Comparison of ENCODE assay signal across 26 mouse cellular contexts in genomic region chr7:29475005-29475404, GRCm38 (mm10). TPM values are rescaled to one million over a fixed set of nuclear protein-coding genes. Genes with fewer than 3 reads are reported as not detected.
DNase-seq lines count a peak whose midpoint lies in the region; ATAC-seq and TF ChIP-seq lines count a peak whose summit lies in the region.
"Had no signal": no experiment of that assay in that cellular context is flagged by ENCODE, and none has a peak within 500 bp of the region (broad histone marks: within the 10 kb centered on the region; RNA-seq: fewer than 3 reads in every experiment).

No protein-coding gene starts in this region.

- H3K4me2 ChIP-seq in hindbrain, embryonic 15.5 days, result no peak overlapping the region
- H3K4me2 ChIP-seq in hindbrain, embryonic 12.5 days (replicated peaks), result no peak overlapping the region
- H3K4me2 ChIP-seq: embryonic facial prominence, embryonic 13.5 days; embryonic facial prominence, embryonic 15.5 days; forebrain, embryonic 12.5 days had no signal

- peaks cover 26% of the 10 kb centered on the region for H3K4me1 ChIP-seq in hindbrain, embryonic 15.5 days (replicated peaks)
- peaks cover 12% of the 10 kb centered on the region for H3K4me1 ChIP-seq in hindbrain, embryonic 12.5 days

- no peak for DNase-seq in layer of hippocampus, adult 2 months (ENCODE audit: low spot score in 2 of 2)
- DNase-seq in layer of hippocampus, adult 18-20 months (ENCODE audit: low spot score in 2 of 2), result no peak
- peak; percentile 59 for DNase-seq in ZHBTc4 (ENCODE audit: low read depth, low spot score)
- DNase-seq in urinary bladder, postnatal 10 days (ENCODE audit: low spot score), result no peak
- DNase-seq: adrenal gland, adult 2 months; adrenal gland, postnatal 10 days; adrenal gland, postnatal 25 days; B cell, adult 2 months; cerebellum, adult 11 months; cerebellum, adult 18-20 months; cerebellum, adult 8-10 months; cerebellum, adult 9-11 months; cerebellum, postnatal 14 days; cerebellum, postnatal 36 days; embryo, embryonic 11 days had no signal

- H3K27ac ChIP-seq in hindbrain, embryonic 15.5 days (replicated peaks), result no peak overlapping the region
- no peak overlapping the region for H3K27ac ChIP-seq in hindbrain, embryonic 12.5 days
- H3K27ac ChIP-seq in layer of hippocampus, adult 2 months, result no peak overlapping the region
- H3K27ac ChIP-seq: embryonic facial prominence, embryonic 13.5 days; embryonic facial prominence, embryonic 15.5 days; forebrain, embryonic 10.5 days; forebrain, embryonic 12.5 days had no signal

- no peaks in the 10 kb centered on the region for H3K27me3 ChIP-seq in hindbrain, embryonic 15.5 days
- H3K27me3 ChIP-seq in hindbrain, embryonic 12.5 days, result no peaks in the 10 kb centered on the region
- H3K27me3 ChIP-seq: CH12.LX; embryonic facial prominence, embryonic 13.5 days; embryonic facial prominence, embryonic 15.5 days; forebrain, embryonic 12.5 days had no signal

- no peaks in the 10 kb centered on the region for H3K9me3 ChIP-seq in hindbrain, embryonic 15.5 days
- no peaks in the 10 kb centered on the region for H3K9me3 ChIP-seq in hindbrain, embryonic 12.5 days (replicated peaks)
- H3K9me3 ChIP-seq: embryonic facial prominence, embryonic 13.5 days; embryonic facial prominence, embryonic 15.5 days; forebrain, embryonic 10.5 days; forebrain, embryonic 12.5 days had no signal

- H3K9ac ChIP-seq in hindbrain, embryonic 15.5 days, result no peak overlapping the region
- H3K9ac ChIP-seq in hindbrain, embryonic 12.5 days, result no peak overlapping the region
- H3K9ac ChIP-seq: embryonic facial prominence, embryonic 13.5 days; embryonic facial prominence, embryonic 15.5 days; forebrain, embryonic 12.5 days had no signal

- no peaks in the 10 kb centered on the region for H3K36me3 ChIP-seq in hindbrain, embryonic 15.5 days
- no peaks in the 10 kb centered on the region for H3K36me3 ChIP-seq in hindbrain, embryonic 12.5 days
- H3K36me3 ChIP-seq: embryonic facial prominence, embryonic 13.5 days; embryonic facial prominence, embryonic 15.5 days; forebrain, embryonic 12.5 days had no signal

- 90% methylated on average over 7 of the region's 7 CpGs for WGBS in hindbrain, embryonic 15.5 days
- WGBS in hindbrain, embryonic 12.5 days, result 91% methylated on average over 7 of the region's 7 CpGs

- 0 out of 2 replicates have a peak, but pooled peaks have one; percentile 6 for TF ChIP-seq CTCF in layer of hippocampus, adult 2 months (conservative IDR thresholded peaks at IDR 0.05)

- no peak overlapping the region for H3K4me3 ChIP-seq in hindbrain, embryonic 15.5 days
- no peak overlapping the region for H3K4me3 ChIP-seq in hindbrain, embryonic 12.5 days
- H3K4me3 ChIP-seq in layer of hippocampus, adult 2 months, result no peak overlapping the region
- H3K4me3 ChIP-seq: embryonic facial prominence, embryonic 13.5 days; embryonic facial prominence, embryonic 15.5 days; erythroblast, embryonic 14.5 days; forebrain, embryonic 10.5 days; forebrain, embryonic 12.5 days had no signal

- 0 out of 2 replicates have a peak, but pooled peaks have one; percentile 10 for ATAC-seq in hindbrain, embryonic 15.5 days (ENCODE audit: low FRiP score, low read depth)
- ATAC-seq in hindbrain, embryonic 12.5 days (ENCODE audit: low FRiP score), result no peak
- ATAC-seq: CD4-positive, CD25-positive, alpha-beta regulatory T cell, adult 4 months; forebrain, embryonic 14.5 days; forebrain, embryonic 16.5 days had no signal

RNA-seq across cellular contexts. Expression of gene Sipa1l3, which starts 43.4 kb away (rescaled TPM):
- polyA plus RNA-seq in hindbrain, embryonic 15.5 days (2015; fragmentation: Nextera tagmentation; extraction: Ambion mirVana), result 22.4 and 23.3 TPM in 2 replicates
- 15.9 and 18.3 TPM in 2 replicates for polyA plus RNA-seq in hindbrain, embryonic 12.5 days (2016; fragmentation: Nextera tagmentation; extraction: Ambion mirVana)
- total RNA-seq in layer of hippocampus, adult 2 months (2021), result 100 to 1,000 TPM; 240 to 260 TPM
- total RNA-seq in layer of hippocampus, adult 18-20 months (2021), result 100 to 1,000 TPM; 219 to 232 TPM
